Mouse (Mus musculus) subcutaneous adipose tissue, adult 2 months (tissue): ENCODE results near the gene Dlx3. TPM values are rescaled to one million over a fixed set of nuclear protein-coding genes. Genes with fewer than 3 reads are reported as not detected.

Experiments used
- polyA plus RNA-seq: library from polyadenylated mRNA; depleted of rRNA; stranded (reverse); fragments of >200 nt; gene quantifications from 2 replicates; pipeline ENCODE4 v1.2.3, GENCODE M21; 2012; ENCODE audit warnings: low replicate concordance; rRNA removed

Gene Dlx3
- polyA plus RNA-seq: 0.07 and 0.21 TPM in 2 replicates

DNA sequence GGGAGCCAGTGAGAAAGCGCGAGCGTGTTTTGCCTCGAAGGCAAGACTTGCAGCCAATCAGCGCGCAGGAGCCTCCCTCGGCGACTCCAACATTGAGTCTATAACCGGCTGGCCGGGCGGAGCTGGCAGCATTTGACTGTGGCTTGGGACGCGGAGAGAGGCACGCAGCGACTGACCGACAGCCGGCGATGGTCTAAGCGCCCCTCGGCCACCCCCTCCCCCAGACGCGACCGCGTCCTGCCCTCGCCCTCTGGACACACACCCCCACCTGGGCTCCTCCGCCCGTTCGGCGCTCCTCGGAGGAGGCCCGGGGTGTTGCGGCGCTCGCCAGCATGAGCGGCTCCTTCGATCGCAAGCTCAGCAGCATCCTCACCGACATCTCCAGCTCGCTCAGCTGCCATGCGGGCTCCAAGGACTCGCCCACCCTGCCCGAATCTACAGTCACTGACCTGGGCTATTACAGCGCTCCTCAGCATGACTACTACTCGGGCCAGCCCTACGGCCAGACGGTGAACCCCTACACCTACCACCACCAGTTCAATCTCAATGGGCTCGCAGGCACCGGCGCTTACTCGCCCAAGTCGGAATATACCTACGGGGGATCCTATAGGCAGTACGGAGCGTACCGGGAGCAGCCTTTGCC is at the start of gene Dlx3:
Dlx3 (plus strand) TSS at position 130 of the 643 bp plus-strand sequence.

DNA sequence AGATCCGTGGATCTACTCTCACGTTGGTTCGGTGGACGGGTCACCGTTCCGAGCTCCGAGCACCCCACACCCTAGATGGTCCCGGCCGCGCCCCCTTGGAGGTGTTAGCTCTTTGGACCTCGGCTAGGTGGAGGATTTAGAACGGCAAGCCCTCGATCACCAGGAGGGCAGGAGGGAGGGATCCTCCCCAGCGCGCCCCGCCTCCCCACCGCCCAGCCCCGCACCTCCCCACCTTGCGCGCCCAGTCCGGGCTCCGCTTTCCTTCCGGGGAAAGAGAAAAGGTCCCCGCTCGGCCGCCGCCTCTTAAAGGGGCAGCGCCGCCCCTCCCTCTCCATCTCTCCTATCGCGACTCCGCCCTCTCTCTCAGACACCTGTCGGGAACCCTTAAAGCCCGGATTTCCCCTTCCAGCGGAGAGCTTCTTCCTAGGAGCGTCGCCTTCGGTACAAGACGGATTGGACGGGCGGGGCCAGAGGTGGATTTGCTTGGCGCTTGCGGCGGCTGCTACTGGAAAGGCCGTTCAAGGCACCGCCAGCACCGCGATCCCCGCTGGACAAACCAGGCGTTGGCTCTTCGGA is 43.3 kb upstream of the Dlx3 start, which contains the start of gene Itga3:
Itga3 (minus strand) TSS at position 266 of the 576 bp plus-strand sequence.

GRCm38 (mm10) chr11:95145851-95146403 is 26.0 kb downstream of the Dlx3 start, which contains the start of gene Dlx4:
Gene Dlx4 (minus strand): TSS chr11:95146263.

Other genes with a start within 250 kb of the Dlx3 start
- gene Col1a1, start 183.9 kb upstream of the Dlx3 start, polyA plus RNA-seq: 205 and 642 TPM in 2 replicates
- gene Hils1, start 152.5 kb upstream of the Dlx3 start, polyA plus RNA-seq: not detected in 2 replicates
- 2.6 and 16.3 TPM in 2 replicates for gene Sgca, start 143.8 kb upstream of the Dlx3 start, polyA plus RNA-seq
- 58.5 and 68.7 TPM in 2 replicates for gene Ppp1r9b, start 129.1 kb upstream of the Dlx3 start, polyA plus RNA-seq
- 2.4 and 19.4 TPM in 2 replicates for gene Samd14, start 110.2 kb upstream of the Dlx3 start, polyA plus RNA-seq
- 84.5 and 117 TPM in 2 replicates for gene Pdk2, start 78.8 kb upstream of the Dlx3 start, polyA plus RNA-seq
- 10.6 and 43.9 TPM in 2 replicates for gene Itga3, start 43.3 kb upstream of the Dlx3 start, polyA plus RNA-seq
- 0.27 and 0.43 TPM in 2 replicates for gene Dlx4, start 26.1 kb downstream of the Dlx3 start, polyA plus RNA-seq
- 0.14 TPM in 1 of 2 replicates, not detected in the other for gene Tac4, start 141.4 kb downstream of the Dlx3 start, polyA plus RNA-seq
- 38.0 and 44.5 TPM in 2 replicates for gene Kat7, start 190.1 kb downstream of the Dlx3 start, polyA plus RNA-seq
- gene Fam117a, start 216.9 kb downstream of the Dlx3 start, polyA plus RNA-seq: 29.5 and 47.0 TPM in 2 replicates